Mouse (Mus musculus) kidney, embryonic 16.5 days (tissue): ENCODE data around the gene Smad6. TPM values are rescaled to one million over a fixed set of nuclear protein-coding genes. Genes with fewer than 3 reads are reported as not detected.

Source experiments
- ATAC-seq: fragments of 200-750 bp; cut with Nextera tagmentation; 2 replicates; pipeline ENCODE4 v1.8.0; 2017; ENCODE audit warnings: moderate TSS enrichment; ENCODE audit not compliant: low FRiP score, low TSS enrichment
- H3K27ac ChIP-seq: fragments of 300-500 bp; sonication (generic); 2 replicates; pipeline ENCODE4 v1.5.1; 2014; ENCODE audit warnings: low read length
- H3K27me3 ChIP-seq: fragments of 300-500 bp; sonication (generic); 2 replicates; pipeline ENCODE4 v1.6.1; 2014; ENCODE audit warnings: low read length, control low read depth, mixed read lengths; ENCODE audit not compliant: insufficient read depth
- H3K36me3 ChIP-seq: fragments of 300-500 bp; sonication (generic); 2 replicates; pipeline ENCODE4 v1.6.1; 2014; ENCODE audit warnings: low read length, control low read depth, mixed read lengths; ENCODE audit not compliant: insufficient read depth
- H3K4me1 ChIP-seq: fragments of 300-500 bp; sonication (generic); 2 replicates; pipeline ENCODE4 v1.6.1; 2014; ENCODE audit warnings: low read length, control low read depth, mixed read lengths; ENCODE audit not compliant: insufficient read depth
- H3K4me2 ChIP-seq: fragments of 300-500 bp; sonication (generic); replicated peaks from 2 replicates; pipeline ENCODE4 v1.6.1; 2014; ENCODE audit warnings: low read depth, low read length
- H3K4me3 ChIP-seq: fragments of 300-500 bp; sonication (generic); 2 replicates; pipeline ENCODE4 v1.5.1; 2014; ENCODE audit warnings: mild to moderate bottlenecking, low read length
- H3K9ac ChIP-seq: fragments of 300-500 bp; sonication (generic); replicated peaks from 2 replicates; pipeline ENCODE4 v1.6.1; 2014; ENCODE audit warnings: low read length
- H3K9me3 ChIP-seq: fragments of 300-500 bp; sonication (generic); 2 replicates; pipeline ENCODE4 v1.6.1; 2016; ENCODE audit warnings: low read length, control low read depth
- WGBS: fragments of 180-500 bp; shearing (Covaris S2); extraction: QIAGEN DNeasy Blood & Tissue Kit; methylation state at CpG from one replicate; pipeline ENCODE4 v1.1.7; 2014; 5-methylcytosine and 5-hydroxymethylcytosine counted together
- polyA plus RNA-seq: library from polyadenylated mRNA; unstranded; fragments of >200 nt; fragmentation: Nextera tagmentation; extraction: Ambion mirVana; gene quantifications from 2 replicates; pipeline ENCODE4 v1.2.1, GENCODE M21; 2015

Gene Smad6
- polyA plus RNA-seq, 1 experiment from 2014 or later: 8.4 TPM

DNA sequence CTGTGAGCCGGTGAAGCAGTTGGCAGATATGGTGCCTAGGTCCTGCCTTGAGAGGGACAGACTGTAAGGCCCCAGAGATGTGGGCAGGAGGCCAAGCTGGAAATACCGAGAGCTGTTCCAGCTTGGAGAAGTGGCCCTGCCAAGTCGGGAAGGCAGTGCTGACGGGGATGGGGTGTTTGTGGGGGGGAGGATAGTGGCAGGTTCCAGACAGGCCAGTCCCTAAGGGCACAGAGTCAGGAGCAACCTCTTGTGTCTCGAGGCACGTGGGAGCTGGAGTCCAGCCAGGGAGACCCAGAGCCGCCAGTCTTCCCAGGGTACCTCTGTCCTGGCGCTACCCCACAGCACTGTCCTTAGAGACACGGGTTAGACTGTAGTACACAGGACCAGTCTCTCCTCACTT, 53.3 kb downstream of the Smad6 start:
- H3K4me3 ChIP-seq: no peak overlapping the region
- H3K4me2 ChIP-seq: no peak overlapping the region
- peak; percentile 24; the same call in 1 of the 2 replicates for ATAC-seq
- H3K27me3 ChIP-seq: no peaks in the 10 kb centered on the region
- no peaks in the 10 kb centered on the region for H3K9me3 ChIP-seq
- peak overlapping the region; percentile 82; the same call in 1 of the 2 replicates for H3K27ac ChIP-seq
- H3K9ac ChIP-seq: no peak overlapping the region
- 0 out of 2 replicates have a peak, but pooled peaks cover 8% of the 10 kb centered on the region for H3K36me3 ChIP-seq
- H3K4me1 ChIP-seq: peaks cover 86% of the 10 kb centered on the region
- 46% methylated on average over 9 of the region's 9 CpGs for WGBS

DNA sequence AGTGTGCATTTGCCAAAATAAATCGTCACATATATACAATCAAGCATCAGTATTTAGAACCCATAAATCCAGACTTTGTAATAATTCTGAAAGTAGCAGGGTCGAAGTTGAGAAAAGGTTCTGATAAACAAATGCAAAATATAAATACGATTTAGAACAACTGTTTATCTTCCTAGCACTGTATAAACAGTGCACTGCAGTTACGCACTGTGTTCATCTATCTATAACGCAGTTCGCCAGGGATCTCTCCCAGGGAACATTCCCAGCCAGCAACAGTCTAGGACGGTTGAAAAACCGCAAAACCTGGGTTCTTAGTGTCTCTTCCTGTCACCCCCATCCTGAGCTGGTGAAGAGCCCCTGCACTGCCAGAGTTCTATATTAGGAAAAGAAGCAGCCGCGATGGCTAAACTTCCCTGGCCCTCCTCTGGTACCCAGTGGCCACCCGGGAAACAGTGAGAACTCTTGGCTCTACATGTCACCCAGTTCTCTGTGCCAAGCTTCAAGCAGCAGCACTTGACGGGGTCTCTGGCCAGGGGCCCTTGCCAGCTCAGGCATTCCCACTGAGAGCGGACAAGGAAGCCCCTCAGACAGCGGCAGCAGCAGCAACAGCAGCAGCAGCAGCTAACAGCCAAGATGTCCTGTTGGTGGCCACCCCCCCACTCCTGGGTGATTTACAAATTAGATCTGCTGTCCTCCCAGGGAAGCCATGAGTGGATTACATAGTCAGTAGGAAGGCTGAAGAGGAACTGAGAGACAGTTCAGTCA, 54.3 kb downstream of the Smad6 start:
- Histone ChIP-seq H3K9ac (peak overlapping the region; percentile 11; the same call in 1 of the 2 replicates), H3K4me2 (no peak overlapping the region), H3K27me3 (no peaks in the 10 kb centered on the region), H3K4me1 (peaks cover 90% of the 10 kb centered on the region), H3K27ac (peak overlapping the region; percentile 82), H3K4me3 (no peak overlapping the region), H3K9me3 (no peaks in the 10 kb centered on the region), H3K36me3 (0 out of 2 replicates have a peak, but pooled peaks cover 3% of the 10 kb centered on the region)
- WGBS: 56% methylated on average over 14 of the region's 14 CpGs
- ATAC-seq: no peak

- peaks cover 89% of the 10 kb centered on the region for H3K4me1 ChIP-seq
- WGBS: 4% methylated on average over 4 of the region's 4 CpGs
- H3K36me3 ChIP-seq: no peaks in the 10 kb centered on the region
- no peaks in the 10 kb centered on the region for H3K9me3 ChIP-seq
- peak overlapping the region; percentile 27; the same call in 1 of the 2 replicates for H3K9ac ChIP-seq
- no peaks in the 10 kb centered on the region for H3K27me3 ChIP-seq
- H3K27ac ChIP-seq: peak overlapping the region; percentile 90
- H3K4me3 ChIP-seq: no peak overlapping the region
- 0 out of 2 replicates have a peak overlapping the region, but pooled peaks have one; percentile 24 for H3K4me2 ChIP-seq
- ATAC-seq: peak; percentile 69
Measured at GRCm38 (mm10) chr9:63965579-63965981, 56.3 kb downstream of the Smad6 start.

GRCm38 (mm10) chr9:63961881-63962280, 60.0 kb downstream of the Smad6 start:
- peaks cover 88% of the 10 kb centered on the region for H3K4me1 ChIP-seq
- no peaks in the 10 kb centered on the region for H3K9me3 ChIP-seq
- no peak for ATAC-seq
- no peak overlapping the region for H3K27ac ChIP-seq
- no peak overlapping the region for H3K4me2 ChIP-seq
- no peak overlapping the region for H3K4me3 ChIP-seq
- 71% methylated on average over 6 of the region's 6 CpGs for WGBS
- H3K9ac ChIP-seq: no peak overlapping the region
- no peaks in the 10 kb centered on the region for H3K27me3 ChIP-seq
- H3K36me3 ChIP-seq: no peaks in the 10 kb centered on the region

DNA sequence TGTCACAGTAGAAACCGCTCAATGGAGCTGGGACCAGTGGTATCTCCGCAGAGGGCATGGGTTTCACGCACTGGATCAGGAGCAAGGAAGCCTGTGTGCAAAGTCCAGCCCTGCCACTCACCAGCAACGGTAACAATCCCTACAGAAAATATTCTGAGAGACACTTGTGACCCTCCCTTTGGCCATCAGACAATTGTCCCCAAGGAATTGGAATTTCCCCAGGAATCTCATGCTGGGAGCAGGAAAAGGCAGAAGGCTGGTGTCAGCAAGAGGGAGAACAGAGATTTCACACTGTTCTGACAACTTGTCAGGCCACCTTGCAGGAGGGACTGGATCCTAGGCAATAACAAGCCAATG, 61.1 kb downstream of the Smad6 start:
- Histone ChIP-seq H3K27me3 (no peaks in the 10 kb centered on the region), H3K9ac (peak overlapping the region; percentile 59), H3K36me3 (no peaks in the 10 kb centered on the region), H3K9me3 (no peaks in the 10 kb centered on the region), H3K4me2 (peak overlapping the region; percentile 46), H3K4me3 (no peak overlapping the region), H3K27ac (peak overlapping the region; percentile 96), H3K4me1 (peaks cover 87% of the 10 kb centered on the region)
- 18% methylated on average over 4 of the region's 4 CpGs for WGBS
- ATAC-seq: 0 out of 2 replicates have a peak, but pooled peaks have one; percentile 1

GRCm38 (mm10) chr9:63959933-63960828, 61.7 kb downstream of the Smad6 start:
- ATAC-seq: peak; percentile 77
- H3K9me3 ChIP-seq: no peaks in the 10 kb centered on the region
- no peaks in the 10 kb centered on the region for H3K27me3 ChIP-seq
- H3K4me2 ChIP-seq: peak overlapping the region; percentile 46
- no peaks in the 10 kb centered on the region for H3K36me3 ChIP-seq
- H3K27ac ChIP-seq: peak overlapping the region; percentile 96
- peak overlapping the region; percentile 59 for H3K9ac ChIP-seq
- H3K4me1 ChIP-seq: peaks cover 82% of the 10 kb centered on the region
- 5% methylated on average over 21 of the region's 21 CpGs for WGBS
- 0 out of 2 replicates have a peak overlapping the region, but pooled peaks have one; percentile 7 for H3K4me3 ChIP-seq

DNA sequence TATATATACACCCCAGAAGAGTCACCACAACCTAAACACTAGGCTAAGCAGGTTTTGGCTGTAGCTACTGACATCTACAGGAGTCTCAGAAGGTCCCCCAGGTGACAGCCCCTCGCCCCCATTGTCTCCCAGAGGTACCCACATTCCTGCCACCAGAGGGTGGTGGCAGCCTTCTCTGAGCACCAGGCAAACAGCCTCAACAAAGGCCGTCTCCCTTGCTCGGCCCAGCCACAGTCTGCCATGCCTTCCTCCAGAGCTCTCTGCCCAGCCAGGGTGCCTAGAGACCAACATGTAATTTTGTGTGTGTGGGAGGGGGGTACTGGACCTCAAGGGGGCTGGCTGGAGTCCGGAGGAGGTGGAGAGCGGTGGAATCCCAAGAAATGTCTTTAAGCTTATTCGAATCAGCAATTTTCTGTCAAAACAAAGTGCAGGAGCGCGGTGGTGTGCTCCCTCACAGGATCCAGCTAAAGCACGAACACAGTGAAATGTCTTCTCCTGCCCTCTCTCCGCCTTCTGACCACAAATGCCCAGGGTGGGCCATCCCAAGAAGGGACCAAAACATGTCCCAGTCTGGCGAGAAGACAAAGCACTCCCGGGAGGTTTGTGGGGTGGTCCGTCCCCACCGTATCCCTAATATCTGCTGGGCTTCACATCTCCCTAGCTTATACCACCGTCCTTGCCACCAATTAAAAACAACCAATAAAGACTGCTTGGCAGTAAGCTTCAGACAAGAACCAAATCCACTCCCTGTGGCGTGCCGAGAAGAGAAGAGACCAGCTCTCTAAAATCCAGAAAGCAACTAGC, 62.5 kb downstream of the Smad6 start:
- ATAC-seq: peak; percentile 37
- Histone ChIP-seq H3K9me3 (no peaks in the 10 kb centered on the region), H3K4me1 (peaks cover 74% of the 10 kb centered on the region), H3K4me2 (peak overlapping the region; percentile 46), H3K4me3 (no peak overlapping the region), H3K36me3 (no peaks in the 10 kb centered on the region), H3K27ac (peak overlapping the region; percentile 96), H3K27me3 (no peaks in the 10 kb centered on the region), H3K9ac (peak overlapping the region; percentile 59)
- 31% methylated on average over 17 of the region's 17 CpGs for WGBS

DNA sequence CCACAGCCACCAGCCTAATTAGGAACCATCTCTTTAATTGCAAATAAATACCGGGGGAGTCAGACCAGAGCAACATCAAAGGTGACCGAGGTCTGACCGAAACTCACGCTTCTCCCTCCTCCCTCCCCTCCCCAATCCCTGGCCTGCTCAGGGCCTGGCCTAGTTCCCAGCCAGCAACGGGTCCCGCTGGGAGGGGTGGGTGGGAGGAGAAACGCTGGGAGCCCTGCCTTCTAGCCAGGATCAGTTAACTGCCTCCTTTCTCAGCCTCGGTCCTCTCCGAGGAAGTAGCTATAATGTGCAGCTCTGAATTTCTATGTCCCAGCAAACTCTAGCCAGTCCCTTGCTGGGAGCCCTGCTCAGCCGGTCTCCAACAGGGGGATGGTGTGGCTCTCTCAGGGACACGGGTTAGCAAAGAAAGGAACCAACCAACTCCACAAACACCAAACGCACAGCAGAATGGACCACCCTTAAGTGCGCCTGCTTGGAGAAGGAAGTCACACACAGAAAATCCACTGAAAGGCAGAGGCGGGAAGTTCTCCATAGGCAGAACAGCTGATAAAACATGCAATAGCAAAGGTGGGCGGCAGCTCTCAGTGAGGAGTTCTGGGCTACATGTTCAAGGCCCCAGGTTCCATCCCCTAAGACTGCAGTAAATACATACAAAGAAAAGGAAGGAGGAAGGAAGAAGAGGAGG, 63.4 kb downstream of the Smad6 start:
- Histone ChIP-seq H3K4me2 (peak overlapping the region; percentile 46), H3K9ac (peak overlapping the region; percentile 36), H3K4me1 (peaks cover 65% of the 10 kb centered on the region), H3K9me3 (no peaks in the 10 kb centered on the region), H3K27me3 (no peaks in the 10 kb centered on the region), H3K36me3 (peaks cover 4% of the 10 kb centered on the region), H3K4me3 (no peak overlapping the region), H3K27ac (peak overlapping the region; percentile 96)
- ATAC-seq: peak; percentile 46; the same call in 1 of the 2 replicates
- 11% methylated on average over 15 of the region's 15 CpGs for WGBS
